Mouse (Mus musculus) left cerebral cortex, adult 18-20 months (tissue): ENCODE data around the gene Kbtbd12. TPM values are rescaled to one million over a fixed set of nuclear protein-coding genes. Genes with fewer than 3 reads are reported as not detected.

Experiments used
- DNase-seq, 2 experiments: peaks; one replicate each; pipeline ENCODE4 v3.0.0; 2021 to 2022; ENCODE audit warnings: low spot score in 2 of 2, mixed read lengths in 1 of 2
- long read RNA-seq, 2 experiments: library from polyadenylated mRNA; stranded (forward); transcript quantifications; one replicate each; pipeline ENCODE4 v2.0.0; 2021
- total RNA-seq, 2 experiments: library from RNA; stranded (reverse); gene quantifications; 2 replicates each; pipeline ENCODE4 v1.2.3; 2021

Gene Kbtbd12
- under 1 TPM; 0.49 to 0.63 TPM for total RNA-seq
- long read RNA-seq, experiment 1 = 0 reads
- long read RNA-seq, experiment 2, partial matches to known transcripts = 0 of 1 reads
- long read RNA-seq, experiment 2, other reads (novel, unspliced or antisense) = 0 of 1 reads

DNA sequence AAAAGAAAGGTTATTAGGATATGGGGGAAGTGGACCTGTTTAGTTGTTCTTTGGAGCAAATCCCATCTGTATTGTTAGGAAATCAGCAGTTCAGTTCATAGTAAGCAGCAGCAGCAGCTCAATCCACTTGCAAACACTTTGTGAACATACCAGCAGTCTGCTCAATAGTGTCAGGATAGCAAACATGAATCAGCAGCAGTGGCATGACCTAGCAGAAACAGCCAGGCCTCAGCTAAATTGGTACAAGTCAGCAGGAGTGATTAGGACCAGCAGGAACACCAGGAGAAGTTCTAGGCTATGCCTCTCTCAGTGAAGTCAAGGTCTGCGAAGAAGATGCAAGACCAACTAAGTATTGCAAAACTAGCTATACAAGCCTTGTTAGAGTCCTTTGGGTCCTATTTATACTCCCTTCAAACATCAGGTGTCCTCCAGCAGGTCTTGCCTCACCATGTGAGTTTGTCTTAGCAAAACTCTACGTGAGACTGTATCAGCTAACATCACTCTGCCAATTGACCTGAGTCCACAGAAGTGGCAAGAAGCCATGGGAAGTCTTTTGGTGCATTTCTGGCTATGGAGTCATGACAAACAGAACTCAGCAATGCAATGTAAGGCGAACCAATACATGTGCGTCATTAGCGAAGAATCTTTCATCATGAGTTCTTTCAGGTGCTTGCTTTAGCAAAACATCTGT, at the start of gene Kbtbd12:
TSS of gene Kbtbd12 (minus strand) at position 340 of the 691 bp plus-strand sequence.
- no peak for DNase-seq

DNA sequence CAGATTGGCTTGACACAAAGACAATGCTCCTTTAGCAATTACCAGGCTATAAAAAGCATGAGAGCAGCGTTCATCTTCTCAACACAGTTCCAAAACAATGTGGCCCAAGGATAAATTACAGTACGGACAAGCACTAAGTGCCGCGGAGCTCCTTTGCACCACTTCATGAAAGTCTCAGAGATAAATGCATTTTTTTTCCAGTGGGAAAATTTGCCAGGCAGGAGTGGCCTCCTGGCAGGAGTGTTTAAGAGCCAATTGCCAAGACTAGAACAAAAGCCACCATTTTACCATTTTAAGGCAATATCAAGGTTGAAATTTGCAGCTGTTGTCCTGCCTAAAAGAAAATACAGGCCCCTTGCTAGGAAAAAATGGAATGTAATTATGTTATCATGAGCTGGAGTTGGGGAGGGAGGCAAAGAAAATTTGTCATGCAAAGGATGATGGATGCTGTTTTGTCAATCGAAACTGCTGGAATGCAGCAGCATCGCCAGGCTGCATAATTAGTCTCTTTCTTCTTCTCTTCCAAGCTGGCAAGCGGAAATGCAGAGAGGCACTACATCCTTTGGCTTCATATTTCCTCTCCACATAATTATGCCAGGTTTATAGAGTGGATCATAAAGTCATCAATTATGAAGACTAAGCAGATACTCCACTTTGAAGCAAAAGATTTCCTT, 45.8 kb upstream of the Kbtbd12 start:
- no peak for DNase-seq

DNA sequence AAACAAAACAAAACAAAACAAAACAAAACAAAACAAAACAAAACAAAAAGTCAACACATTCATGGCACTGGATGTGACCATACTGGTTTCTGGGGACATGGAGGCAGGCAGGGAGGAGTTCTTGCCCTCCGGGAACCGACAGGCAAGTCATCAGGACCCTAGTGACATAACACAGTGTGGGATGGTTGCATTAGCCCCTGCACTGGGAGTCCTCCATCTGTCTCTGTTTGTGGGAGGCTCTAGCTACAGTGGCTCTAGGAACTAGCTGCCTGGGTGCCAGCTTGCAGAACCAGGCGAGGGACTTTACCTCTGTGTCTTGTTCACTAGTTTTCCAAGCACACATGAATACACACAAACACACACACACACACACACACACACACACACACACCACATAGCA, 43.3 kb upstream of the Kbtbd12 start:
- DNase-seq = peak; percentile 7 to 12

DNA sequence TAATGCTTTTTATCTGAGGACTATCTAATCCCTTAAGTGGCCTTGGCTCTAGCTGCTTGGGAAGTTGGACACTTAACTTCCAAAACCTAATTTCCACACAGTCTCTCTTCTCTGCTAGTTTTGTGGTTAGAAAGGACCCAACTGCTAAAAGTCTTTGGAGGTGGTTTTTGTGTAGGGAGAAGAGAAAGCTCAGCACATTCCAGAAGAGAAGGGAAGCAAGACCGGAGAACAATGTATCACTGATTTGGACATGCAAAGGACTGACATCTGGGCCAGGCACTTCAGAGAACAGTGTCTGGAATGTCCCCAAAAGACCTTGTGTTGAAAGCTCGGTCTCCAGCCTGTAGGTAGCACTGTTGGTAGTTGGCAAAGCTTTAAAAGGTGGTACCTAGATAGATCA, 40.0 kb upstream of the Kbtbd12 start:
- DNase-seq = no peak

DNA sequence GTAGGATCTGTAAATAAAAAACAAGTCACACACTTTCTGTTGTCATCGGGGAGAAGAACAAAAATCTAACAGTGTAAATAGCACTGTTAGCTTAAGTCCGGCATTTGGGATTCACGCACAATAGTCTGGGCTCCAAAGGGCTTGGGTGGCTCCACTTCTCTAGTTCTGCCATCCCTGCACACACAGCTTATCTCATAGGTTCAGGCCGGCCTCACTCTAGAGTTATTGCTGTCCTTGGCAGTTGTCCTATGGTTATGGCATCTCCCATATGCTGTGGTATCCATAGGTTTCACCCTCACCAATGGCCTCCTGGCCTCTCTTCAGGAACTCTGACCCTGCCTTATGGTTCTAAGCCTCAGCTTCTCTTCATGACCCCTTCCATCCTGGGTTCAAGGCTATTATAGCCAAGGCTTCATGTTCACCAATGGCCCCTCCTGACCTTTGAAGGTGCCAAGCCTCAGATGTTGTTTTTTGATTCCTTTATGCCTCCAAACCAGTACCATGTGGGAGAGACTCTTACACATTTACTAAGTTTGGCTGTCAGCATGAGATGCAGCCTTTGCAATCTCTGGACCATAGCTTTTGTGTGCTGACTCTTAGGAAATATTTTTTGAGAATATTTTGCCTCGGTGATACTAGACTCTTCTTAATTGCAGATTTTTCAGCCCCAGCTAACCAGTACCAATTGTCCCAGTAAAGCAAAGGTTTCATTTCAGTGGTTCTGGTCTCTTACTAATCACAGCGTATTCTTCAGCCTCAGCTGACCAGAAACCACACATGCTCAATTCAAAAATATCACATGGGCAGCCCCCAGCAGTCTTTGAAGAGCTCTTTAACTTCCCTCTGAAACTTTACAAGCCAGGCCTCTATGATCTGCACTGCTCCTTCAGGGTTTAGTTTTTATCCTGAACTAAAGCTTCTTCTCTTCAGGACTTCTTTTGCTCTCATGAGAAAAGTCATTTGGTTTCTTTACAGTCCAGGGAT, 39.3 kb upstream of the Kbtbd12 start:
- DNase-seq = no peak

DNA sequence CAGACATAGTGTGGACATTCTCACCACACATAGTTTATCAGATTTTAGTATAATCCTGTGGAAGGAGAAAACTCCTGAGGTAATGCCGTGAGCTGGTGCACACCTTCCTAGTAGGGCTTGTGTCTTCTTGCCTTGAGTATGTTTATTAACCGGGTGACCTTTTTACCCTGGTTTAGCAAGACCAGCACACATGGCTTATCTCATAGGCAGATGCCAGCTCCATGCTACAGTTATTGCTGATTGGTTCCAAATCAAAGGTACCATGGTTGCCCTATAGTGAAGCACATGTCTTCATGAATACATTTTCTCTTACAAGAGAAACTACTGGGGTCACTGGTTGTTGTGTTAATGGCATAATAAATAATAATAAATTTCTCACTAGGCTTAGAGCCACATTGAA, 38.1 kb upstream of the Kbtbd12 start:
- no peak for DNase-seq

DNA sequence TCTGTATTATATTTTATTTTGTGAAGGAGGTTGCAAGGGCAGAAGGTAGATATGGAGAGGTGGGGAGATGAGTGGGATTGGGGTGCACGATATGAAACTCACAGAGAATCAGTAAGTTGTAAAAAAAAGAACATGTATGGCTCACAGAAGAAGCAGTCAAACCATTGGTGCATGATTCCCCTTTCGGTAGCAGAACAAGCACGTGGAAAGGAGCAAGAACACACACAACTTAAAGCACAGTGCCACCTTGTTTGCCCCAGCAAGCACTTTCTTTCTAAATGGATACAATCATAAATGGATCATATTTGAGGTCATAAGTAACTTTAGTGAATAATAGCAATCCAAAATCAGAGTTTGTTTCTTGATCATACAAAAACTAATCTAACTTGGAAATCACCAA, 24.5 kb upstream of the Kbtbd12 start:
- DNase-seq = no peak

DNA sequence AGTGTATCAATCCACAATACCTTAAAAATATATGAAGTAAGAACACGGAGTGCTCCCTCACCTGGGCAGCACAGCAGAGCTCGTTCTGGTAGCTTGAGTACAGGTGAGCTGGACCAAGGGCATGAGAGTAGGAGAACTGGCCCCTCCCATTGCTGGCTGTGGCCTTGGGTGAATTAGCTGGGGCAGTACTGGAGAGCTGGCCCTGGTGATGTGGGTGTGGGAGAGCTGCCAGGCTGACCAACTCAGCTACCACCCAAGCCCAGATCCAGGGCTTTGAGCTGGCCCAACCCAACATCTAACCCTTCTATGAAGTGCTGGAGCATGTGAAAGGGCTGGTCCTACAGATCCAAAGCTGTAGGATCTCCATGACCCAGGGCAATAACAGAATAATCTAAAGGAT, 23.9 kb upstream of the Kbtbd12 start:
- DNase-seq = no peak

DNA sequence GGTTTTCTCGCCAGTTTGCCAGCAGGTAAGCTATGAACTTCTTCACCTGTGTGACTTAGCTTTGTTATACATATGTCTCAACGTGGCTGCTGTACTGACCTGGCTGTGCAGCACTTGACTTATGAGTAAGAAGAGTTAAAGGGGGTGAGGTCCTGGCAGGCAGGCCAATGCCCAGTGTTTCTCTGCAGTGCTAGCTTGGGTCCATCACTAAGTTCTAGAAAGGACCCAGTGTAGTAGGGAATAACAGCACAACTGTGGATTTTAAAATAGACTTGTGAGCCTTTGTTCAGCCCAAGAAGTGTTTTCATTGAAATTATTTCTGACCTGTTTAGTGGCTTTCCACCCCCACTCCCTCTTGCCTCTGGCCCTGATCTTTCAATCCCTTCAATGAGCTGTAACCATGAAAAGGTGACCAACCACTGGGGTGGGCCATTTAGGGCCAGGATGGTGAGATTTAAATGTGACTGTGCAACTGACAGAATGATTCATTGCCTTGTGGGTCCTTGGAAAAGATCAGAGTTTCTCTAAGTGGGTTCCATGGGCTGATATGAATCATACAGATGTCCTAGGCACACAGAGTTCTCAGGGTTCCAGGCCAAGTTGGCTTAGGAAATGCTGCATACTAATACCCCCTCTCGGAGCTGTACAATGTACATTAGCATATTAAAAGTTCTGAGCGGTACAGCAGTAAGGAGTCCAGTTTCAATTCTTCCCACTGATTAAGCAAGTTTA, 10.0 kb upstream of the Kbtbd12 start:
- no peak for DNase-seq

DNA sequence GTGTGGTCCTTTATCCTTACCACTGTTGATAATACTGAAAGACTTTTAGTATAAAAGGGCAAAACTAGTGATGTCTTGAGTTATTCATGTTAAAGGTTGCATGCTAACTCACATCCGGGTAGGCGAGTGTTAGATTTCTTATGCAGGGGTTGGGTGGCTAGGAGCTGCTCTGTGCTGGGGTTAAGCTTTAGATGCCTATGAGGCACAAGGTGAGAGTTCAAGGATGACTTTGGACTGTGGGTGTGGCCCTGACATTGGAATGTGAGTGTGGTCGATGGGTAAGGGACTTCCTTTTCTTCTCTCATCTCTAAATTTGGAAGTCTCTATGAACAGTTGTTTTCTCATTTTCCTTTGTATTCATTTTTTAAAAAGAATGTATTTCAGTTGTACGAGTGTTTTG, 7.0 kb upstream of the Kbtbd12 start:
- DNase-seq = no peak

DNA sequence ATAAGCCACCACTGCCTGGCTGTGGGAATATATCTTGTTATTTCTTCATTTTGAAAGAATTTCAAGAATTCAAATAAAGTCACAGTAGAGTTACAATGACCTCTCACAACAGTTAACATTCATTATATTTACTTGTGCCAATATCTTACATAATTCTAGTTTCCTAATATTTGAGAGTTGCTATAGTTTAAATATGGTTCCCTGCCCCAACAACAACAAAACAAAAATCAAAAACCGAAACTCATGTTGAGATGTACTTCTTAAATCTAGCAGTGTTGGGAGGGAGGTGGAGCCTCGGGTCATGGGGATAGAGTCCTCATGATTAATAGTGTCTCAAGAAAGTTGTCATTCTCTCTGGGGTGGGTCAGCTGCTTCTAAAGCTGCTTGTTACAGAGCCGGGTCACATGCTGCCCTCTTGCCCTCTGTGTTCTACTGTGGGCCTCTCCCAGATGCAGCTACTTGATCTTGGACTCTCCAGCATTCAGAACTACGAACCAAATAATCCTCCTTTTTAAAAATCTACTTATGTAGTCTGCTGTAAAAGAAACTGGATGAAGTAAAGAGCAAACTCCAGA, 3.7 kb upstream of the Kbtbd12 start:
- no peak for DNase-seq

DNA sequence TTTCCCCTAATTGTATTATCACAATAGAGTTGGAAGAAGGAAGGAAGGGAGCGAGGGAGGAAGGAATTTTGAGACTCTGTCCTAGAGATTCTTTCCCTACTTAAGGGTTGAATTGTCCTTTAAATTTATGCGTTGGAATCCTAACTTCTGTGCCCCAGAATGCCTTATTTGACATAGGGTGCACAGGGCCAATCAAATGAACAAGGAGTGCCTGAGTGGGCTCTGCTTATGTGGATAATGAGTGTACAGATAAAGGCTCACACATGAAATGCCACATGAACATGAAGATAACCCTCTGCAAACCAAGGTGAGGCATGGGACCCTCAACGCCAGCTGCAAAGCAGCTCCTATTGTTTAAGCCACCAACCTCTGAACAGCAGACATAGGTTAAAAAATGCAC, 2.6 kb upstream of the Kbtbd12 start:
- no peak for DNase-seq

DNA sequence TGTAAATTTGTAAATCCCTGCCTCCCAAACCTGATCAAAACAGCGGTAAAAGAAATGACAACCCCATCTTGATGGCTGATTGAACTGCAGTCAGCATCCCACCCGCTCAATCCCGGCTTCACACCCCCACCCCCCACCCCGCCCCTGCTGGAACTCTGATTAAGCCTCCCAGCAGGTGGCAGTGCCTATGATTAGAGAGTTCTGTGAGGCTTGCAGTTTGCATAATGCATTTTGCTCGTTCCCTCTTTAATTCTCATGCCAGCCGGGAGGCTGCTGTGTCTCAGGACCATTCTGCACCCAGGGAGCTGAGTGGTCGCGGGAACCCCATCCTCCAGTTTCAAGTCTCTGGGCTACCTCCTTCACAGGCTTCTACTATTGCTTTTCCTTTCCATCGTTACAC, 2.2 kb upstream of the Kbtbd12 start:
- peak; percentile 41 to 57 for DNase-seq

DNA sequence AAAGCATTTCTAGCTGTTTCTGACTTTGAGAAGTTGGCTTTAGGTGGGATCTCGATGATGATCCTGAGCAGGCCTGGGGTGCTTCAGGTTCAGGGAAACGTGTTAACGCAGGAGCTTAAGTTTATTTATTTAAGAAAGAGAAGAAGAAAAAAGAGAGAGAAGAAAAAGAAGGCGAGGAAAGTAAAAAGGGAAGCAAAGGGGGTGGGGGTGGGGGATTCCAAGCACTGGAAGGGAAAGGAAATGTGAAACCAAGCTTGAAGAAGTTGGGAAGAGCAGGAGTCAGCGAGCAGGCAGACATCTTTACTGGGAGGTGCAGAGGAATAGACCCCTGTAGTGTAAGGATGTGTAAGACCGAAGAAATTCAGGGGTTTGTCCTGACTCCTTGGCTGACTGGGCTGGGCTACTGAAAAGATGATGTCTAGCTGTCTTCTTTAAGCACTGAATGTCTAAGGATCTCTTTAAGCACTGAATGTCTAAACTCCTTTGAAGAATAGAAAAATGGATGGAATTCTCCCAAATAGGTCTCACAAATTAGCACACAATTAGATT, 1.7 kb upstream of the Kbtbd12 start:
- DNase-seq = no peak

DNA sequence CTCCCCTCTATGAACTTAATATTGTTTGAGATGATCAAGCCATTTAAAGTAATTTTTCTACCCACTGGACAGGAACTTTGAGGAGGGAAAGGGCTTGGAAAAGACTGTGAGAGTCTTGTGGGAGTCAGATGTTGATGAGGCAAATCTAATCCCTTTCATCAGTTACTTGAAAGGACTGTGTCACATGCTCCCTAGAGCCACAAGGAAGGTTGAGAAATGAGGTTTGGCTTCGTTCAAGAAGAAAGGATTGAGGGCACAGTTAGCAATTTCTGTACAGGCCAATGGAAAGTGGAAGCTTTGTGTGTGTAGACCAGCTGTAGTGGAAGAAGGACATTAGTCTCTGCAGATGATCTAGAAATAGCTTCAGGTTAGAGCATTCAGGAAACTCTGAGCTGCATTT, 1.2 kb upstream of the Kbtbd12 start:
- DNase-seq = no peak

DNA sequence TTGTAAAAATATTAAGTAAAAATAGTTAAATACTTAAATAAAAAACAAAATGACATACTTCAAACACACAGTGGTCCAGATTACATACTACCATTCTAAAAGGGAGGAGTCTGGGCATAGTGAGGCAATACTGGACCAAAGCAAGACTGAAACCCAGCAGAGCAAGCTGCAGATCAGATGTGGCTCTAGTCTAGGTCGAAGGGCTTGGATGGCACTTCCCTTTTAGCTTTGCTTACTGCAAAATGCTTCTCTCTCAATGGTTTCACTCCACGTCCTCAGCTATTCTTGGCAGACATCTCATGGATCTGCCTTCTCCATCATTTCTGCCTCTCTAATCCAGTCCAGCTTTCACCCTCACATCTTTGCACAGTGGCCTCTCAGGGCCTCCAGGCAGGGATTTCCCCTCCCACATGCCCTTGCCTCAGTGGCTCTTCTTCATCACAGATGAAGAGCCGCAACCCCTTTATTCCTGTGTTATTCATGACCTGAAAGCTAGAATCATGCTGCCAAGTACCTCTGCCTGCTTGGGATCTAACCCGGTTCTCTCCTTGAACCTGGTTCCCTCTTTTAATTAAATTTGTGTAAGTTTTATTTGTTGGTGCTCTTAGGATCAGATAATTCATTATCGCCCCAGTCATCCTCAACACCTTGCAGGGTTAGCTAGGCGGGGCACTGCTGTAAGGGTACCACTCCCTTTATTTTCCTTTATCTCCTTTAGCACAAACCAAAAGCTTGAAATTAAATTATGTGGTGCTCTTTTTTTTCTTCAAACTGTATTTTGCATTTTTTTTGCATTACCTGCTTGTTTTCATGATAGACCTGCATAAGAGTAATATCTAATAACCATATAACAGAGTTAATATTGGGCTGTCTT, 1.6 kb downstream of the Kbtbd12 start:
- no peak for DNase-seq

DNA sequence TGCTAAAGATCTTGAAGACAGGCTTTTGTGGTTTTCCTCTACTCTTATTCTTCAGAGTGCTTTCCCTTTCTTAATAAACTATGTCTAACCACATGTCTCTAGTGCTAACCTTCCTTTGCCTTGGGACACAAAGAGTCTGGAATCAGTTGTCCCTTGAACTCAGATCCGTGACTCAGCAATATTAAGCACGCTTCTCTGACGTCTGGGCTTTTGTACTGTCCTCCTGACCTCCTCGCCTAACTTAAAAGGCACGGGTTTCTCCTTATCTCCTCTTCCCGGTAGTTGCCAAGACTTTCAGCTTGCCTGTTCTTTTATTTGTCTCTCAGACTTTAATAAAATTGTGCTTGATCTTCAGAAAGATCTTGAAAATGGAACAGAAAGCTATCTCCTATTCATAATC, 6.5 kb downstream of the Kbtbd12 start:
- no peak for DNase-seq

DNA sequence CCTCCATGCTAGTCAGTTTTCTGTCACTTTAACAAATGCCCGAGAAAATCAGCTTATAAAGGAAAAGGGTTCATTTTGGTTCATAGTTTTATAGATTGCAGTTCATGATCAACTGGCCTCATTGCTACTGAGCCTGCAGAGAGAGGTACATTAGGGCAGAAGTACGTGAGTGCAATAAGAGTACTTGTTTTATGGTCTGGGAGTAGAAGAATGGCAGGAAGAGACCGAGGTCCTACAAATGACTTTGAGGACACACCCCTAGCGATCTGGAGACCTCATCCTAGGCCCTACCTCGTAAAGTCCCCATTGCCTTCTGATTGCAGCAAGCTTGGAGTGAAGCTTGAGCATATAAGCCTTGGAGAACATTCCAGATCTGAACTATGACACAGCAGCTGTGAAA, 7.2 kb downstream of the Kbtbd12 start:
- no peak for DNase-seq

DNA sequence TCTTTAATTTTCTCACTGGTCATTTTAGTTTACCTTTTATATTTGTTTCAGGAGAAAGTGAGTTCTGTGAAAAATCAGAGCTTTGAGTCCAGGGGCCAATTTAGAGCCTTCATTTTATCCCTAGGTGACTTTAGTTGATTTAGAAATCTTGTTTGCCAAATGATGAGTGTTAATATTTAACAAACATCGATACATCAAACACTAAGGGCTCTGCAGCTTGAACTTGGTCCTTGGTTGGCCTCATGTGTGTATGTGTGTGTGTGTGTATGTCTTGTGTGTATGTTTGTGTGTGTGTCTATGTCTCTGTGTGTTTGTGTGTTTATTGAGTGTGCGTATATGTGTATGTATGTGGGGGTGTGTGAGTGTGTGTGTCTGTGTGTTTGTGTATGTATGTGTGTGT, 7.9 kb downstream of the Kbtbd12 start:
- no peak for DNase-seq
